Mouse (Mus musculus) embryonic facial prominence, embryonic 13.5 days (tissue): ENCODE measurements around the gene Paqr4. TPM values are rescaled to one million over a fixed set of nuclear protein-coding genes. Genes with fewer than 3 reads are reported as not detected.

Experiments
- ATAC-seq: fragments of 200-750 bp; cut with Nextera tagmentation; 2 replicates; pipeline ENCODE4 v1.8.0; 2017; ENCODE audit warnings: low read depth; ENCODE audit not compliant: insufficient number of reproducible peaks, insufficient read depth, low FRiP score, low TSS enrichment
- H3K27ac ChIP-seq: fragments of 300-500 bp; sonication (generic); 2 replicates; pipeline ENCODE4 v1.5.1; 2015; ENCODE audit warnings: moderate library complexity, mild to moderate bottlenecking, inconsistent platforms
- H3K27me3 ChIP-seq: fragments of 300-500 bp; sonication (generic); 2 replicates; pipeline ENCODE4 v1.6.1; 2015; ENCODE audit warnings: mild to moderate bottlenecking, inconsistent platforms
- H3K36me3 ChIP-seq: fragments of 300-500 bp; sonication (generic); 2 replicates; pipeline ENCODE4 v1.6.1; 2015; ENCODE audit warnings: mild to moderate bottlenecking, inconsistent platforms
- H3K4me1 ChIP-seq: fragments of 300-500 bp; sonication (generic); 2 replicates; pipeline ENCODE4 v1.6.1; 2015; ENCODE audit warnings: inconsistent platforms
- H3K4me2 ChIP-seq: fragments of 300-500 bp; sonication (generic); 2 replicates; pipeline ENCODE4 v1.6.1; 2015; ENCODE audit warnings: moderate library complexity, mild to moderate bottlenecking, inconsistent platforms
- H3K4me3 ChIP-seq: fragments of 300-500 bp; sonication (generic); 2 replicates; pipeline ENCODE4 v1.5.1; 2015; ENCODE audit warnings: mild to moderate bottlenecking, inconsistent platforms
- H3K9ac ChIP-seq: fragments of 300-500 bp; sonication (generic); 2 replicates; pipeline ENCODE4 v1.6.1; 2015; ENCODE audit warnings: mild to moderate bottlenecking, inconsistent platforms
- H3K9me3 ChIP-seq: fragments of 300-500 bp; sonication (generic); 2 replicates; pipeline ENCODE4 v1.6.1; 2016; ENCODE audit warnings: inconsistent platforms
- WGBS: fragments of 180-500 bp; shearing (Covaris S2); methylation state at CpG from one replicate; pipeline ENCODE4 v1.1.7; 2015; ENCODE audit warnings: mixed read lengths; 5-methylcytosine and 5-hydroxymethylcytosine counted together
- polyA plus RNA-seq: library from polyadenylated mRNA; unstranded; fragments of >200 nt; fragmentation: Nextera tagmentation; extraction: Ambion mirVana; gene quantifications from 2 replicates; pipeline ENCODE4 v1.2.1, GENCODE M21; 2015

Gene Paqr4
- polyA plus RNA-seq, 1 experiment from 2014 or later: 12.5 TPM

GRCm38 (mm10) chr17:23771284-23772218 is 30.9 kb upstream of the Paqr4 start, which contains the start of gene Flywch1:
Gene Flywch1, minus strand, starts transcription at chr17:23771602.
- peak; percentile 96 for ATAC-seq
- peak within 1 kb of the TSS; percentile 94 for H3K9ac ChIP-seq
- H3K36me3 ChIP-seq: peaks cover 21% of the 10 kb centered on the region
- peak within 1 kb of the TSS; percentile 90 for H3K4me3 ChIP-seq
- no peaks in the 10 kb centered on the region for H3K27me3 ChIP-seq
- WGBS: 3% methylated on average over 57 of the region's 58 CpGs
- H3K9me3 ChIP-seq: no peaks in the 10 kb centered on the region
- peak within 1 kb of the TSS; percentile 80 for H3K4me2 ChIP-seq
- peaks cover 8% of the 10 kb centered on the region for H3K4me1 ChIP-seq
- peak within 1 kb of the TSS; percentile 83 for H3K27ac ChIP-seq

GRCm38 (mm10) chr17:23770896-23771283 is 30.2 kb upstream of the Paqr4 start:
- Histone ChIP-seq H3K36me3 (peaks cover 15% of the 10 kb centered on the region), H3K9ac (peak overlapping the region; percentile 94), H3K4me2 (peak overlapping the region; percentile 80), H3K4me1 (peaks cover 8% of the 10 kb centered on the region), H3K27me3 (no peaks in the 10 kb centered on the region), H3K9me3 (no peaks in the 10 kb centered on the region), H3K27ac (peak overlapping the region; percentile 83), H3K4me3 (peak overlapping the region; percentile 90)
- no peak for ATAC-seq
- WGBS: 1% methylated on average over 19 of the region's 19 CpGs

GRCm38 (mm10) chr17:23770493-23770892 is 29.8 kb upstream of the Paqr4 start:
- no peak overlapping the region for H3K27ac ChIP-seq

GRCm38 (mm10) chr17:23762976-23763375 is 22.3 kb upstream of the Paqr4 start:
- H3K9me3 ChIP-seq: no peaks in the 10 kb centered on the region
- H3K9ac ChIP-seq: no peak overlapping the region
- no peak overlapping the region for H3K27ac ChIP-seq
- H3K4me2 ChIP-seq: no peak overlapping the region
- 89% methylated on average over 11 of the region's 11 CpGs for WGBS
- no peak for ATAC-seq
- H3K4me1 ChIP-seq: no peaks in the 10 kb centered on the region
- H3K27me3 ChIP-seq: no peaks in the 10 kb centered on the region
- peaks cover 65% of the 10 kb centered on the region for H3K36me3 ChIP-seq
- H3K4me3 ChIP-seq: no peak overlapping the region

More at GRCm38 (mm10) chr17:23770493-23770892, 29.8 kb upstream of the Paqr4 start:
- Histone ChIP-seq H3K4me3 (peak overlapping the region; percentile 90), H3K9me3 (no peaks in the 10 kb centered on the region), H3K36me3 (peaks cover 15% of the 10 kb centered on the region), H3K27me3 (no peaks in the 10 kb centered on the region), H3K9ac (peak overlapping the region; percentile 94), H3K4me1 (peaks cover 8% of the 10 kb centered on the region), H3K4me2 (peak overlapping the region; percentile 80)
- WGBS: 16% methylated on average over 2 of the region's 2 CpGs
- no peak for ATAC-seq

GRCm38 (mm10) chr17:23761155-23761554 is 20.5 kb upstream of the Paqr4 start:
- peaks cover 80% of the 10 kb centered on the region for H3K36me3 ChIP-seq
- ATAC-seq: no peak
- H3K4me2 ChIP-seq: no peak overlapping the region
- no peak overlapping the region for H3K4me3 ChIP-seq
- H3K4me1 ChIP-seq: no peaks in the 10 kb centered on the region
- H3K9ac ChIP-seq: no peak overlapping the region
- H3K9me3 ChIP-seq: no peaks in the 10 kb centered on the region
- H3K27ac ChIP-seq: no peak overlapping the region
- no peaks in the 10 kb centered on the region for H3K27me3 ChIP-seq
- WGBS: 96% methylated on average over 3 of the region's 3 CpGs

- no peaks in the 10 kb centered on the region for H3K9me3 ChIP-seq
- no peak overlapping the region for H3K4me2 ChIP-seq
- no peak for ATAC-seq
- no peak overlapping the region for H3K4me3 ChIP-seq
- H3K4me1 ChIP-seq: no peaks in the 10 kb centered on the region
- H3K36me3 ChIP-seq: peaks cover 89% of the 10 kb centered on the region
- 91% methylated on average over 9 of the region's 9 CpGs for WGBS
- H3K9ac ChIP-seq: no peak overlapping the region
- H3K27ac ChIP-seq: no peak overlapping the region
- H3K27me3 ChIP-seq: no peaks in the 10 kb centered on the region
Measured at GRCm38 (mm10) chr17:23760231-23760630, 19.6 kb upstream of the Paqr4 start.

- no peak overlapping the region for H3K9ac ChIP-seq
- 88% methylated on average over 8 of the region's 8 CpGs for WGBS
- no peaks in the 10 kb centered on the region for H3K27me3 ChIP-seq
- H3K4me1 ChIP-seq: no peaks in the 10 kb centered on the region
- H3K27ac ChIP-seq: no peak overlapping the region
- H3K9me3 ChIP-seq: no peaks in the 10 kb centered on the region
- peaks cover 95% of the 10 kb centered on the region for H3K36me3 ChIP-seq
- no peak for ATAC-seq
- H3K4me3 ChIP-seq: no peak overlapping the region
- H3K4me2 ChIP-seq: no peak overlapping the region
Measured at GRCm38 (mm10) chr17:23758801-23759200, 18.1 kb upstream of the Paqr4 start.

GRCm38 (mm10) chr17:23757581-23757980 is 16.9 kb upstream of the Paqr4 start:
- H3K9ac ChIP-seq: no peak overlapping the region
- peaks cover 96% of the 10 kb centered on the region for H3K36me3 ChIP-seq
- WGBS: 94% methylated on average over 9 of the region's 9 CpGs
- no peak overlapping the region for H3K4me2 ChIP-seq
- no peaks in the 10 kb centered on the region for H3K4me1 ChIP-seq
- no peaks in the 10 kb centered on the region for H3K9me3 ChIP-seq
- no peak overlapping the region for H3K27ac ChIP-seq
- H3K4me3 ChIP-seq: no peak overlapping the region
- no peaks in the 10 kb centered on the region for H3K27me3 ChIP-seq
- ATAC-seq: no peak

GRCm38 (mm10) chr17:23755689-23756088 is 15.0 kb upstream of the Paqr4 start:
- Histone ChIP-seq H3K4me1 (no peaks in the 10 kb centered on the region), H3K27ac (no peak overlapping the region), H3K36me3 (peaks cover 95% of the 10 kb centered on the region), H3K9ac (no peak overlapping the region), H3K4me3 (no peak overlapping the region), H3K4me2 (no peak overlapping the region), H3K9me3 (no peaks in the 10 kb centered on the region), H3K27me3 (no peaks in the 10 kb centered on the region)
- WGBS: 96% methylated on average over 13 of the region's 13 CpGs
- ATAC-seq: no peak

GRCm38 (mm10) chr17:23749400-23750191 is 8.9 kb upstream of the Paqr4 start:
- no peaks in the 10 kb centered on the region for H3K9me3 ChIP-seq
- peaks cover 36% of the 10 kb centered on the region for H3K27me3 ChIP-seq
- 83% methylated on average over 11 of the region's 11 CpGs for WGBS
- peaks cover 37% of the 10 kb centered on the region for H3K36me3 ChIP-seq
- no peak for ATAC-seq
- no peak overlapping the region for H3K27ac ChIP-seq
- peaks cover 21% of the 10 kb centered on the region for H3K4me1 ChIP-seq
- no peak overlapping the region for H3K9ac ChIP-seq
- H3K4me2 ChIP-seq: peak overlapping the region; percentile 37
- no peak overlapping the region for H3K4me3 ChIP-seq

GRCm38 (mm10) chr17:23748631-23749391 is 8.1 kb upstream of the Paqr4 start:
- 0 out of 2 replicates have a peak overlapping the region, but pooled peaks have one; percentile 8 for H3K4me3 ChIP-seq
- WGBS: 33% methylated on average over 10 of the region's 10 CpGs
- H3K4me1 ChIP-seq: peaks cover 22% of the 10 kb centered on the region
- no peak overlapping the region for H3K27ac ChIP-seq
- H3K4me2 ChIP-seq: peak overlapping the region; percentile 37
- H3K9ac ChIP-seq: no peak overlapping the region
- no peaks in the 10 kb centered on the region for H3K9me3 ChIP-seq
- no peak for ATAC-seq
- peaks cover 30% of the 10 kb centered on the region for H3K36me3 ChIP-seq
- peaks cover 44% of the 10 kb centered on the region for H3K27me3 ChIP-seq
